Mouse (Mus musculus) hindbrain, embryonic 15.5 days (tissue): ENCODE data around the gene 9130023H24Rik. TPM values are rescaled to one million over a fixed set of nuclear protein-coding genes. Genes with fewer than 3 reads are reported as not detected.

ENCODE experiments used
- ATAC-seq: fragments of 200-750 bp; cut with Nextera tagmentation; 2 replicates; pipeline ENCODE4 v1.8.0; 2017; ENCODE audit warnings: low read depth, moderate number of reproducible peaks, moderate TSS enrichment; ENCODE audit not compliant: low FRiP score
- H3K27ac ChIP-seq: fragments of 300-500 bp; sonication (generic); replicated peaks from 2 replicates; pipeline ENCODE4 v1.5.1; 2015; ENCODE audit warnings: mild to moderate bottlenecking, inconsistent platforms
- H3K27me3 ChIP-seq: fragments of 300-500 bp; sonication (generic); 2 replicates; pipeline ENCODE4 v1.6.1; 2015; ENCODE audit warnings: control low read depth, inconsistent platforms
- H3K36me3 ChIP-seq: fragments of 300-500 bp; sonication (generic); 2 replicates; pipeline ENCODE4 v1.6.1; 2015; ENCODE audit warnings: control low read depth, inconsistent platforms
- H3K4me1 ChIP-seq: fragments of 300-500 bp; sonication (generic); replicated peaks from 2 replicates; pipeline ENCODE4 v1.6.1; 2015; ENCODE audit warnings: control low read depth, inconsistent platforms
- H3K4me2 ChIP-seq: fragments of 300-500 bp; sonication (generic); 2 replicates; pipeline ENCODE4 v1.6.1; 2015; ENCODE audit warnings: moderate library complexity, mild to moderate bottlenecking, inconsistent platforms
- H3K4me3 ChIP-seq: fragments of 300-500 bp; sonication (generic); 2 replicates; pipeline ENCODE4 v1.5.1; 2015; ENCODE audit warnings: mild to moderate bottlenecking, inconsistent platforms
- H3K9ac ChIP-seq: fragments of 300-500 bp; sonication (generic); 2 replicates; pipeline ENCODE4 v1.6.1; 2015; ENCODE audit warnings: inconsistent platforms
- H3K9me3 ChIP-seq: fragments of 300-500 bp; sonication (generic); 2 replicates; pipeline ENCODE4 v1.6.1; 2016; ENCODE audit warnings: control low read depth, inconsistent platforms
- WGBS: fragments of 180-500 bp; shearing (Covaris S2); methylation state at CpG from one replicate; pipeline ENCODE4 v1.1.7; 2015; 5-methylcytosine and 5-hydroxymethylcytosine counted together
- polyA plus RNA-seq: library from polyadenylated mRNA; unstranded; fragments of >200 nt; fragmentation: Nextera tagmentation; extraction: Ambion mirVana; gene quantifications from 2 replicates; pipeline ENCODE4 v1.2.1, GENCODE M21; 2015

9130023H24Rik gene
- polyA plus RNA-seq, 1 experiment from 2014 or later = 7.4 TPM

GRCm38 (mm10) chr7:128244410-128245025 is 6.7 kb upstream of the 9130023H24Rik start:
- H3K36me3 ChIP-seq = peaks cover 20% of the 10 kb centered on the region
- H3K4me3 ChIP-seq = no peak overlapping the region
- H3K27me3 ChIP-seq = no peaks in the 10 kb centered on the region
- peaks cover 31% of the 10 kb centered on the region for H3K4me1 ChIP-seq
- no peak for ATAC-seq
- H3K4me2 ChIP-seq = no peak overlapping the region
- no peaks in the 10 kb centered on the region for H3K9me3 ChIP-seq
- H3K9ac ChIP-seq = no peak overlapping the region
- no peak overlapping the region for H3K27ac ChIP-seq
- WGBS = 78% methylated on average over 18 of the region's 18 CpGs

DNA sequence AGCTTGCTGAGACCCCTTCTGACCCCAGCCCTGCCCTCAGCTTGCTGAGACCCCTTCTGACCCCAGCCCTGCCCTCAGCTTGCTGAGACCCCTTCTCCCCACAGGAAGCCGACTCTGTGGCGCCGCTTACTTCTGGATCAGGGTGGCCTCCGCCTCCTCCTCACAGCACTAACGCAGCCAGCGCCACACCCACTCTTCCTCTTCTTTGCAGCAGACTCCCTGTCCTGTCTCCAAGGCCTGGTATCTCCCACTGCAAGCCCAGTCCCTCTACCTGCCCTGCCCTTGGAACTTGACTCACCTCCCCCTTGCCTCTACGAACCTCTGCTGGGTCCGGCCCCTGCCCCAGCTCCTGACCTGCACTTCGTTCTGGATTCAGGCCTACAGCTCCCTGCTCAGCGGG is 6.1 kb upstream of the 9130023H24Rik start:
- Histone ChIP-seq H3K27me3 (no peaks in the 10 kb centered on the region), H3K4me1 (peaks cover 37% of the 10 kb centered on the region), H3K9ac (no peak overlapping the region), H3K27ac (no peak overlapping the region), H3K4me2 (no peak overlapping the region), H3K4me3 (no peak overlapping the region), H3K9me3 (no peaks in the 10 kb centered on the region), H3K36me3 (peaks cover 20% of the 10 kb centered on the region)
- WGBS = 44% methylated on average over 10 of the region's 10 CpGs
- ATAC-seq = no peak

DNA sequence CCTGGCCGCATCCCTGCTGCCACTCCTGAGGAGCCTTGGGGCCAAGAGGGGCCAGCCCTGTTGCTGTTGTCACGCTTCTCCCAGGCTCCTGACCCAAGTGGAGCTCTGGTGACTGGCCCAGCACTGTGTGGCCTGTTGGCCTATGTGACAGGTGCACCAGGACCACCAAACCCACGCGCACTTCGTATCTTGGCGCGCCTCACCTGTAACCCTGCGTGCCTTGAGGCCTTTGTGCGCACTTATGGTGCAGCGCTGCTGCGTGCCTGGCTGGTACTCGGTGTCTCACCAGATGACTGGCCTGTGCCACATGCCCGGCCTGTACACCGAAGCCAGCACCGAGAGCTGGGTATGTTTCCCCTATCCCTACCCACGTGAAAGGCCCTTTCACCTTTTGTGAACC is 4.5 kb upstream of the 9130023H24Rik start:
- H3K4me3 ChIP-seq = no peak overlapping the region
- no peaks in the 10 kb centered on the region for H3K9me3 ChIP-seq
- H3K4me2 ChIP-seq = no peak overlapping the region
- 95% methylated on average over 16 of the region's 16 CpGs for WGBS
- peaks cover 20% of the 10 kb centered on the region for H3K36me3 ChIP-seq
- H3K4me1 ChIP-seq = peaks cover 33% of the 10 kb centered on the region
- no peak overlapping the region for H3K9ac ChIP-seq
- no peak for ATAC-seq
- no peak overlapping the region for H3K27ac ChIP-seq
- H3K27me3 ChIP-seq = no peaks in the 10 kb centered on the region

GRCm38 (mm10) chr7:128240131-128240784 is 2.4 kb upstream of the 9130023H24Rik start:
- H3K4me3 ChIP-seq = no peak overlapping the region
- no peak overlapping the region for H3K9ac ChIP-seq
- WGBS = 94% methylated on average over 27 of the region's 27 CpGs

DNA sequence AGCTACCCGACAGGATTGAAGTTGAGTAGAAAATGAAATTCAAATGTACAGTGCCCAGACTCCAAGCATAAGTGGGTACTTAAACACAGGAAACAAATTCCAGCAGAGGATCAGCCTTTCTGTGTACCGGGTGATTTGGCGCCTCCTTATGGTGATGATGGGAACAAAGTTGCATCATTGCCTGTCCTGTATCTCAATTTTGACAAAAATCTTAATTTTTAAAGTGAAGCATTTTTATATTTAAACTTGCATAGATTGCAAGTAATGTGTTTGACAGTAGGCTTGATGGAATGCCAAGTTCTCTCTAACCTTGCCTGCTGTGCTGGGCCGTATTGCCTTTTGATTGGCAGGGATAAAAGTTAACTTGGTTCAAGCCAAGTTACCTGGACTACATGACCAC is 1.2 kb upstream of the 9130023H24Rik start:
- peaks cover 23% of the 10 kb centered on the region for H3K4me1 ChIP-seq
- H3K4me2 ChIP-seq = peak overlapping the region; percentile 83
- peaks cover 12% of the 10 kb centered on the region; the same call in 1 of the 2 replicates for H3K36me3 ChIP-seq
- no peak for ATAC-seq
- H3K4me3 ChIP-seq = peak overlapping the region; percentile 72
- no peaks in the 10 kb centered on the region for H3K27me3 ChIP-seq
- H3K27ac ChIP-seq = no peak overlapping the region
- H3K9ac ChIP-seq = no peak overlapping the region
- H3K9me3 ChIP-seq = no peaks in the 10 kb centered on the region
- WGBS = 20% methylated on average over 4 of the region's 4 CpGs

More at GRCm38 (mm10) chr7:128240131-128240784, 2.4 kb upstream of the 9130023H24Rik start:
- Histone ChIP-seq H3K36me3 (peaks cover 20% of the 10 kb centered on the region), H3K9me3 (no peaks in the 10 kb centered on the region), H3K4me2 (no peak overlapping the region), H3K27me3 (no peaks in the 10 kb centered on the region), H3K27ac (no peak overlapping the region), H3K4me1 (peaks cover 23% of the 10 kb centered on the region)
- ATAC-seq = no peak

GRCm38 (mm10) chr7:128237593-128237926 is 271 bp downstream of the 9130023H24Rik start:
- no peak for ATAC-seq
- no peaks in the 10 kb centered on the region for H3K9me3 ChIP-seq

DNA sequence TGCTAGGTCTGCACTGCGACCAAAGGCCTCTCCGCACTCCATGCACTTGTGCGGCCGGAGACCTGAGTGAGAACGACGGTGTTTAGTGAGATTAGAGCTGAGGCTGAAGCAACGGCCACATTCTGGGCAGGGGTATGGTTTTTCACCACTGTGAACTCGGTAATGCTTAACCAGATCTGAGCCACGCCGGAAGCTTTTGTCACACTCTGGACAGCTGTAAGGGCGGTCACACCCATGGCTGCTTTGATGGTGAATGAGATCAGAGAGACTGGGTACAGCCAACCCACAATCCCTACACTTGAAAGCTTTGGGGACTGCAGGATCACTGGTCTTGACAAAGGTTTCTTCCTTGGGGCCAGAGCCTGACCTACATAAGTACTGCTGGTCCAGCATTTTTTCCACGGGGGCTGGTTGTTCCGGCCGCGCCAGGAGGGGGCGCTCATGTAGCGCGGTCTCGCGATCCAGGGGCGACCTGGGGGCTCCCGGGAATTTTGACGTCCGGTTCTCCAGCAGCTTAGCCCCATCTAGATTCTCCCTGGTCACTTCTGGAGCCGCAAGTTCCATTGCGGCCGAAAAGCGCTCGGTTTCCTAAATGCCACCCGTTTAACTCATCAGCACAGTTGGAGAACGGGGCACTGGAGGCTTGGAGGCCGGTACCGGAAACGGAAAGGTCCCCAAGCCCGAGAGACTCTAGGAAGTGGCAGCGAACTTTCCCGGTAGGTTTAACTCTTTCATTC is 807 bp downstream of the 9130023H24Rik start, which contains the start of gene Armc5:
TSS of gene Armc5 (plus strand) at position 487 of the 737 bp plus-strand sequence.
- Histone ChIP-seq H3K4me3 (peak within 1 kb of the TSS; percentile 72), H3K9ac (peak within 1 kb of the TSS; percentile 67), H3K4me1 (peaks cover 23% of the 10 kb centered on the region), H3K36me3 (peaks cover 8% of the 10 kb centered on the region; the same call in 1 of the 2 replicates), H3K4me2 (peak within 1 kb of the TSS; percentile 83), H3K9me3 (no peaks in the 10 kb centered on the region), H3K27me3 (no peaks in the 10 kb centered on the region), H3K27ac (peak within 1 kb of the TSS; percentile 99)
- no peak for ATAC-seq
- 26% methylated on average over 37 of the region's 37 CpGs for WGBS

More at GRCm38 (mm10) chr7:128237593-128237926, 271 bp downstream of the 9130023H24Rik start:
- peaks cover 11% of the 10 kb centered on the region; the same call in 1 of the 2 replicates for H3K36me3 ChIP-seq
- peak overlapping the region; percentile 83 for H3K4me2 ChIP-seq
- H3K4me3 ChIP-seq = peak overlapping the region; percentile 72
- peak overlapping the region; percentile 46 for H3K9ac ChIP-seq
- H3K27me3 ChIP-seq = no peaks in the 10 kb centered on the region
- peaks cover 23% of the 10 kb centered on the region for H3K4me1 ChIP-seq
- under 1% methylated on average over 25 of the region's 25 CpGs for WGBS
- H3K27ac ChIP-seq = peak overlapping the region; percentile 99

DNA sequence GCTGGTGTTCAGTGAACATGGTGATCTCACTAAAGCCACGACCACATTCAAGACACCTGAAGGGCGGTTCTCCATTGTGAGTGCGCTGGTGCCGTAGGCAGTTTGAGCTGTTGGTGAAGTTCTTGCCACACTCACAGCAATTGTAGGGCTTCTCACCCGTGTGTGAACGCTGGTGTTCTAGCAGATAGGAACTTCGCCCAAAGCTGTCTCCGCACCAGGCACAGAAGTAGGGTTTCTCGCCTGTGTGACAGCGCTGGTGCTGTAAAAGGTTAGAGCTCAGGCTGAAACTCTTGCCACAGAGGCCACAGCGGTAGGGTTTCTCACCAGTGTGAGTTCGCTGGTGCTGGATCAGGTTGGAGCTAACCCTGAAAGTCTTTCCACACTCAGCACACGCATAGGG is 1.4 kb downstream of the 9130023H24Rik start:
- Histone ChIP-seq H3K36me3 (peaks cover 8% of the 10 kb centered on the region; the same call in 1 of the 2 replicates), H3K27me3 (no peaks in the 10 kb centered on the region), H3K9me3 (no peaks in the 10 kb centered on the region), H3K4me2 (peak overlapping the region; percentile 83; the same call in 1 of the 2 replicates), H3K9ac (no peak overlapping the region), H3K27ac (peak overlapping the region; percentile 99; the same call in 1 of the 2 replicates), H3K4me1 (peaks cover 23% of the 10 kb centered on the region), H3K4me3 (peak overlapping the region; percentile 72)
- no peak for ATAC-seq
- WGBS = 94% methylated on average over 13 of the region's 13 CpGs

GRCm38 (mm10) chr7:128235481-128235880 is 2.4 kb downstream of the 9130023H24Rik start:
- Histone ChIP-seq H3K4me2 (no peak overlapping the region), H3K4me1 (peaks cover 23% of the 10 kb centered on the region), H3K9me3 (no peaks in the 10 kb centered on the region), H3K36me3 (peaks cover 5% of the 10 kb centered on the region; the same call in 1 of the 2 replicates), H3K4me3 (no peak overlapping the region), H3K27me3 (no peaks in the 10 kb centered on the region), H3K27ac (no peak overlapping the region), H3K9ac (no peak overlapping the region)
- 88% methylated on average over 1 of the region's 1 CpGs for WGBS
- ATAC-seq = no peak

DNA sequence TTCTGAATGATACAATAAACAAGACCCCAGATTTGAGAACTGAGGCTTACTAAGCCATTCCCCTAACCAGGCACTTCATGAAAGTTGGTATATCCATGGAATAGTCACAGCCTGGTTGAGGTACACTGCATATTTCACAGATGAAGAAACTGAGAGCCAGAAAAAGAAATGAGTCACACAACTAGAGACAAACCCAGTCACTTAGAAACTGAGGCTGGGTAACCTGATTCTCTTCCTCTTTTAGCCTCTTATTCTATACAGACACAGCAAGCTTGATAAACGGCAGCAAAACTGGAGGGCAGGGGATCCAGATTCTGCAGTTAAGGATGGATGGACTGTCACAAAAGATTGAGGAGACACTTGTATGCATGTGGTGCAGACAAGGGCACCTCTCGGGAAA is 3.0 kb downstream of the 9130023H24Rik start:
- Histone ChIP-seq H3K9ac (no peak overlapping the region), H3K27me3 (no peaks in the 10 kb centered on the region), H3K27ac (no peak overlapping the region), H3K4me3 (no peak overlapping the region), H3K4me1 (peaks cover 21% of the 10 kb centered on the region), H3K4me2 (no peak overlapping the region), H3K9me3 (no peaks in the 10 kb centered on the region), H3K36me3 (no peaks in the 10 kb centered on the region)
- WGBS = 85% methylated on average over 2 of the region's 2 CpGs
- no peak for ATAC-seq

DNA sequence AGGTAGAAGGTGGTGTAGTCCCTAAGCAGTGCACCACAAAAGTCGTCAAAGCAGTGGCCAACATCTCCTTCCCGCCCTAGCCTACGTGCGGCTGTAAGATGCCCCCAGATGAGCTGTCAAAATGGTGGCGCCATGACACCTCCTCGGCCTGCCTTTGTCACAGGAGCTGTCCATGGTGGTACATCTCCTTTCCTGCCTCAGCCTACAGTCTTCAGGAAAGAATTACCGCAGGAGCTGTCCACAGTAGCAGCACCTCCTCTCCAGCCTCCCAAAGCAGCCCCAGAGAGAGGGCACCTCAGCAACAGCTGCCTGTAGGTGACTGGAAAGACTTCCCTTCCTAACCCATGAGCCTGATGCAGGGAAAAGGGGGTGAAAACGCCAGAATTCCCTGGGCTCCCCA is 6.1 kb downstream of the 9130023H24Rik start:
- WGBS = 44% methylated on average over 8 of the region's 8 CpGs
- H3K9me3 ChIP-seq = no peaks in the 10 kb centered on the region
- no peak for ATAC-seq
- H3K27ac ChIP-seq = no peak overlapping the region
- no peaks in the 10 kb centered on the region for H3K27me3 ChIP-seq
- H3K4me2 ChIP-seq = no peak overlapping the region
- no peaks in the 10 kb centered on the region for H3K36me3 ChIP-seq
- H3K4me1 ChIP-seq = peaks cover 5% of the 10 kb centered on the region
- H3K4me3 ChIP-seq = no peak overlapping the region
- H3K9ac ChIP-seq = no peak overlapping the region

DNA sequence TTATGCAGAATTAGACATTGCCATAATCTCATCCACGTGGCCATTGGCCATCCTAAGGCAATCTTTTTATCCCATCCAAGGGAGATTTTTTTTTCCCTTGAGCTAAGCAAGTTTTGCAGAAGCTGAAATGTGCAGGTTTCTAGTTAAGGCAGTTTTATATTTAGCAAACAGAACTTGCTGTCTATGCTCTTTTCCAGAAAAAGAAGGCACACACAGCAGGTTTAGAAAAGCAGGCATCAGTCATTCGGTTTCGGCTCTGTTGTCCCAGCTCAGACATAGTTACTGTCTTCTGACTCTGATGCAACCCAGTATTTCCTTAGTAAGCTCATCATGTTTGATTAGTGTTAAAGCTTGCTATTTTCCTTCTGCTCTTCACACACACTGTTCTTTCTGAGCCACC is 16.9 kb downstream of the 9130023H24Rik start:
- Histone ChIP-seq H3K4me3 (no peak overlapping the region), H3K27ac (no peak overlapping the region), H3K36me3 (no peaks in the 10 kb centered on the region), H3K4me1 (no peaks in the 10 kb centered on the region), H3K27me3 (no peaks in the 10 kb centered on the region), H3K9ac (no peak overlapping the region), H3K9me3 (no peaks in the 10 kb centered on the region), H3K4me2 (no peak overlapping the region)
- 82% methylated on average over 3 of the region's 3 CpGs for WGBS
- no peak for ATAC-seq
